In genomic region chr7:127840031-127840430, GRCm38 (mm10) we compare ENCODE assay signal across 7 mouse cellular contexts. TPM values are rescaled to one million over a fixed set of nuclear protein-coding genes. Genes with fewer than 3 reads are reported as not detected.
DNase-seq lines count a peak whose midpoint lies in the region; ATAC-seq and TF ChIP-seq lines count a peak whose summit lies in the region.
"Not testable (repeated sequence)": the region's sequence is repeated elsewhere in the genome, so short reads cannot be mapped to it uniquely, and the experiment has no call there.

No protein-coding gene starts in this region.

- not testable (repeated sequence) for H3K9me3 ChIP-seq in embryonic facial prominence, embryonic 14.5 days (ENCODE audit: control insufficient read depth, low read length); hindbrain, embryonic 10.5 days; limb, embryonic 13.5 days; lung, embryonic 15.5 days; neural tube, embryonic 13.5 days

- WGBS in embryonic facial prominence, embryonic 14.5 days, result 79% methylated on average over 2 of the region's 2 CpGs
- WGBS in hindbrain, embryonic 10.5 days, result 64% methylated on average over 2 of the region's 2 CpGs
- WGBS in limb, embryonic 13.5 days, result 80% methylated on average over 2 of the region's 2 CpGs
- 65% methylated on average over 2 of the region's 2 CpGs for WGBS in lung, embryonic 15.5 days
- WGBS in neural tube, embryonic 13.5 days, result 90% methylated on average over 2 of the region's 2 CpGs

- TF ChIP-seq CTCF in bone marrow macrophage, adult 2 months (IDR thresholded peaks at IDR 0.05; ENCODE audit: low read depth, low read length), result not testable (repeated sequence)

- TF ChIP-seq POLR2A in bone marrow macrophage, adult 2 months (IDR thresholded peaks at IDR 0.05; ENCODE audit: borderline replicate concordance, low read depth, low read length), result not testable (repeated sequence)

- H3K4me2 ChIP-seq in embryonic facial prominence, embryonic 14.5 days (ENCODE audit: low read depth, low read length), result peak overlapping the region; percentile 95; the same call in 1 of the 2 replicates
- H3K4me2 ChIP-seq in limb, embryonic 13.5 days (replicated peaks), result peak overlapping the region; percentile 79
- H3K4me2 ChIP-seq in lung, embryonic 15.5 days, result peak overlapping the region; percentile 82; the same call in 1 of the 2 replicates
- peak overlapping the region; percentile 99 for H3K4me2 ChIP-seq in neural tube, embryonic 13.5 days

- not testable (repeated sequence) for H3K27me3 ChIP-seq in embryonic facial prominence, embryonic 14.5 days (replicated peaks; ENCODE audit: control insufficient read depth, insufficient read depth, low read length); hindbrain, embryonic 10.5 days (ENCODE audit: insufficient read depth, poor library complexity, severe bottlenecking); limb, embryonic 13.5 days; lung, embryonic 15.5 days; neural tube, embryonic 13.5 days

- ATAC-seq in embryonic facial prominence, embryonic 14.5 days (ENCODE audit: low read depth); limb, embryonic 13.5 days (ENCODE audit: low FRiP score, low read depth); lung, embryonic 15.5 days (ENCODE audit: borderline replicate concordance, extremely low read depth, low FRiP score, low TSS enrichment); neural tube, embryonic 13.5 days (ENCODE audit: low read depth): not testable (repeated sequence)

- H3K9ac ChIP-seq in embryonic facial prominence, embryonic 14.5 days (ENCODE audit: low read depth, low read length); limb, embryonic 13.5 days; lung, embryonic 15.5 days; neural tube, embryonic 13.5 days: not testable (repeated sequence)

- H3K27ac ChIP-seq in bone marrow macrophage, adult 2 months (ENCODE audit: insufficient read depth, low read depth, low read length), result peak overlapping the region; percentile 98; the same call in 1 of the 2 replicates
- H3K27ac ChIP-seq in embryonic facial prominence, embryonic 14.5 days (replicated peaks; ENCODE audit: low read depth, low read length); hindbrain, embryonic 10.5 days; limb, embryonic 13.5 days; lung, embryonic 15.5 days; neural tube, embryonic 13.5 days (replicated peaks): not testable (repeated sequence)

- peaks cover 10% of the 10 kb centered on the region for H3K4me1 ChIP-seq in bone marrow macrophage, adult 2 months (ENCODE audit: control insufficient read depth, insufficient read depth, low read length)
- H3K4me1 ChIP-seq in embryonic facial prominence, embryonic 14.5 days (ENCODE audit: control insufficient read depth, insufficient read depth, low read length), result not testable (repeated sequence)
- peaks cover 15% of the 10 kb centered on the region for H3K4me1 ChIP-seq in hindbrain, embryonic 10.5 days (replicated peaks)
- H3K4me1 ChIP-seq in limb, embryonic 13.5 days, result peaks cover 14% of the 10 kb centered on the region
- peaks cover 15% of the 10 kb centered on the region for H3K4me1 ChIP-seq in lung, embryonic 15.5 days
- peaks cover 17% of the 10 kb centered on the region for H3K4me1 ChIP-seq in neural tube, embryonic 13.5 days (replicated peaks)

- not testable (repeated sequence) for DNase-seq in embryonic facial prominence, embryonic 14.5 days (ENCODE audit: low spot score); hindbrain, embryonic 10.5 days (ENCODE audit: low spot score)
- DNase-seq in induced T-regulatory cell, adult 2 months (ENCODE audit: low read depth), result peak; percentile 22

- peaks cover 13% of the 10 kb centered on the region for H3K36me3 ChIP-seq in embryonic facial prominence, embryonic 14.5 days (ENCODE audit: control insufficient read depth, insufficient read depth, low read length)
- H3K36me3 ChIP-seq in hindbrain, embryonic 10.5 days, result peaks cover 14% of the 10 kb centered on the region; the same call in 1 of the 2 replicates
- peaks cover 17% of the 10 kb centered on the region for H3K36me3 ChIP-seq in limb, embryonic 13.5 days
- H3K36me3 ChIP-seq in lung, embryonic 15.5 days, result peaks cover 16% of the 10 kb centered on the region
- H3K36me3 ChIP-seq in neural tube, embryonic 13.5 days, result not testable (repeated sequence)

- H3K4me3 ChIP-seq in bone marrow macrophage, adult 2 months (ENCODE audit: insufficient read depth, low read length); embryonic facial prominence, embryonic 14.5 days (ENCODE audit: low read depth, low read length); limb, embryonic 13.5 days; lung, embryonic 15.5 days; neural tube, embryonic 13.5 days: not testable (repeated sequence)
- H3K4me3 ChIP-seq in hindbrain, embryonic 10.5 days, result peak overlapping the region; percentile 81; the same call in 1 of the 2 replicates

RNA-seq across cellular contexts. Expression of gene Stx1b, which starts 15.7 kb away (rescaled TPM):
- not detected in 2 replicates for polyA plus RNA-seq in bone marrow macrophage, adult 2 months (2012; ENCODE audit: insufficient read depth, insufficient read length, missing spikeins)
- 3.4 and 5.2 TPM in 2 replicates for polyA plus RNA-seq in embryonic facial prominence, embryonic 14.5 days (2014; fragmentation: Nextera tagmentation; extraction: Ambion mirVana)
- 5.0 and 8.5 TPM in 2 replicates for polyA plus RNA-seq in hindbrain, embryonic 10.5 days (2016; fragmentation: Nextera tagmentation; extraction: Ambion mirVana)
- polyA plus RNA-seq in limb, embryonic 13.5 days (2015; fragmentation: Nextera tagmentation; extraction: Ambion mirVana), result 7.7 and 8.1 TPM in 2 replicates
- 1.3 and 1.9 TPM in 2 replicates for polyA plus RNA-seq in lung, embryonic 15.5 days (2015; fragmentation: Nextera tagmentation; extraction: Ambion mirVana)
- 38.4 and 39.8 TPM in 2 replicates for polyA plus RNA-seq in neural tube, embryonic 13.5 days (2015; fragmentation: Nextera tagmentation; extraction: Ambion mirVana)

RNA-seq across cellular contexts. Expression of gene Stx4a, which starts 15.9 kb away (rescaled TPM):
- 152 and 168 TPM in 2 replicates for polyA plus RNA-seq in bone marrow macrophage, adult 2 months (2012; ENCODE audit: insufficient read depth, insufficient read length, missing spikeins)
- polyA plus RNA-seq in embryonic facial prominence, embryonic 14.5 days (2014; fragmentation: Nextera tagmentation; extraction: Ambion mirVana), result 28.0 and 38.1 TPM in 2 replicates
- 15.2 and 21.6 TPM in 2 replicates for polyA plus RNA-seq in hindbrain, embryonic 10.5 days (2016; fragmentation: Nextera tagmentation; extraction: Ambion mirVana)
- polyA plus RNA-seq in limb, embryonic 13.5 days (2015; fragmentation: Nextera tagmentation; extraction: Ambion mirVana), result 53.2 and 55.6 TPM in 2 replicates
- 42.1 and 43.2 TPM in 2 replicates for polyA plus RNA-seq in lung, embryonic 15.5 days (2015; fragmentation: Nextera tagmentation; extraction: Ambion mirVana)
- polyA plus RNA-seq in neural tube, embryonic 13.5 days (2015; fragmentation: Nextera tagmentation; extraction: Ambion mirVana), result 18.9 and 25.4 TPM in 2 replicates

RNA-seq across cellular contexts. Expression of gene Zfp646, which starts 36.0 kb away (rescaled TPM):
- polyA plus RNA-seq in bone marrow macrophage, adult 2 months (2012; ENCODE audit: insufficient read depth, insufficient read length, missing spikeins), result 14.7 and 16.7 TPM in 2 replicates
- 13.3 and 14.0 TPM in 2 replicates for polyA plus RNA-seq in embryonic facial prominence, embryonic 14.5 days (2014; fragmentation: Nextera tagmentation; extraction: Ambion mirVana)
- polyA plus RNA-seq in hindbrain, embryonic 10.5 days (2016; fragmentation: Nextera tagmentation; extraction: Ambion mirVana), result 19.0 and 19.2 TPM in 2 replicates
- polyA plus RNA-seq in limb, embryonic 13.5 days (2015; fragmentation: Nextera tagmentation; extraction: Ambion mirVana), result 10.5 and 11.6 TPM in 2 replicates
- polyA plus RNA-seq in lung, embryonic 15.5 days (2015; fragmentation: Nextera tagmentation; extraction: Ambion mirVana), result 11.0 and 11.3 TPM in 2 replicates
- polyA plus RNA-seq in neural tube, embryonic 13.5 days (2015; fragmentation: Nextera tagmentation; extraction: Ambion mirVana), result 10.2 and 12.0 TPM in 2 replicates

RNA-seq across cellular contexts. Expression of gene Zfp668, which starts 36.6 kb away (rescaled TPM):
- polyA plus RNA-seq in bone marrow macrophage, adult 2 months (2012; ENCODE audit: insufficient read depth, insufficient read length, missing spikeins), result 8.0 and 9.8 TPM in 2 replicates
- polyA plus RNA-seq in embryonic facial prominence, embryonic 14.5 days (2014; fragmentation: Nextera tagmentation; extraction: Ambion mirVana), result 11.2 and 14.7 TPM in 2 replicates
- 41.4 and 42.3 TPM in 2 replicates for polyA plus RNA-seq in hindbrain, embryonic 10.5 days (2016; fragmentation: Nextera tagmentation; extraction: Ambion mirVana)
- polyA plus RNA-seq in limb, embryonic 13.5 days (2015; fragmentation: Nextera tagmentation; extraction: Ambion mirVana), result 23.0 and 24.4 TPM in 2 replicates
- 17.9 and 21.3 TPM in 2 replicates for polyA plus RNA-seq in lung, embryonic 15.5 days (2015; fragmentation: Nextera tagmentation; extraction: Ambion mirVana)
- 32.5 and 35.1 TPM in 2 replicates for polyA plus RNA-seq in neural tube, embryonic 13.5 days (2015; fragmentation: Nextera tagmentation; extraction: Ambion mirVana)

RNA-seq across cellular contexts. Expression of gene Hsd3b7, which starts 39.6 kb away (rescaled TPM):
- 43.4 and 47.9 TPM in 2 replicates for polyA plus RNA-seq in bone marrow macrophage, adult 2 months (2012; ENCODE audit: insufficient read depth, insufficient read length, missing spikeins)
- 22.2 and 23.5 TPM in 2 replicates for polyA plus RNA-seq in embryonic facial prominence, embryonic 14.5 days (2014; fragmentation: Nextera tagmentation; extraction: Ambion mirVana)
- 7.4 and 7.8 TPM in 2 replicates for polyA plus RNA-seq in hindbrain, embryonic 10.5 days (2016; fragmentation: Nextera tagmentation; extraction: Ambion mirVana)
- polyA plus RNA-seq in limb, embryonic 13.5 days (2015; fragmentation: Nextera tagmentation; extraction: Ambion mirVana), result 11.2 and 11.3 TPM in 2 replicates
- polyA plus RNA-seq in lung, embryonic 15.5 days (2015; fragmentation: Nextera tagmentation; extraction: Ambion mirVana), result 21.1 and 24.3 TPM in 2 replicates
- polyA plus RNA-seq in neural tube, embryonic 13.5 days (2015; fragmentation: Nextera tagmentation; extraction: Ambion mirVana), result 9.5 and 9.8 TPM in 2 replicates
